Mouse (Mus musculus) stomach, postnatal 0 days (tissue): ENCODE measurements around the gene Napepld. TPM values are rescaled to one million over a fixed set of nuclear protein-coding genes. Genes with fewer than 3 reads are reported as not detected.

Experiments used
- ATAC-seq: fragments of 200-750 bp; cut with Nextera tagmentation; 2 replicates; pipeline ENCODE4 v1.8.0; 2017; ENCODE audit not compliant: low FRiP score, low TSS enrichment
- DNase-seq: peaks from one replicate; pipeline ENCODE4 v3.0.0-alpha.2; 2016; ENCODE audit warnings: low spot score
- H3K27ac ChIP-seq: fragments of 300-500 bp; sonication (generic); replicated peaks from 2 replicates; pipeline ENCODE4 v1.5.1; 2014; ENCODE audit warnings: mild to moderate bottlenecking, control low read depth
- H3K27me3 ChIP-seq: fragments of 300-500 bp; sonication (generic); 2 replicates; pipeline ENCODE4 v1.6.1; 2014; ENCODE audit warnings: low read length; ENCODE audit not compliant: control insufficient read depth, insufficient read depth
- H3K36me3 ChIP-seq: fragments of 300-500 bp; sonication (generic); 2 replicates; pipeline ENCODE4 v1.6.1; 2014; ENCODE audit warnings: low read length, mixed read lengths; ENCODE audit not compliant: control insufficient read depth, insufficient read depth
- H3K4me1 ChIP-seq: fragments of 300-500 bp; sonication (generic); replicated peaks from 2 replicates; pipeline ENCODE4 v1.6.1; 2014; ENCODE audit warnings: antibody characterized with exemption; ENCODE audit not compliant: control insufficient read depth, insufficient read depth
- H3K4me2 ChIP-seq: fragments of 300-500 bp; sonication (generic); replicated peaks from 2 replicates; pipeline ENCODE4 v1.6.1; 2014; ENCODE audit warnings: low read depth, mild to moderate bottlenecking, control low read depth, moderate library complexity
- H3K4me3 ChIP-seq: fragments of 300-500 bp; sonication (generic); 2 replicates; pipeline ENCODE4 v1.5.1; 2014; ENCODE audit warnings: low read depth, low read length, control low read depth
- H3K9ac ChIP-seq: fragments of 300-500 bp; sonication (generic); 2 replicates; pipeline ENCODE4 v1.6.1; 2014; ENCODE audit warnings: mild to moderate bottlenecking, low read length, control low read depth, mixed read lengths
- H3K9me3 ChIP-seq: fragments of 300-500 bp; sonication (generic); 2 replicates; pipeline ENCODE4 v1.6.1; 2016; ENCODE audit warnings: low read length; ENCODE audit not compliant: control insufficient read depth
- CTCF ChIP-seq: IDR thresholded peaks from 2 replicates; pipeline ENCODE4 v1.5.1; 2016; ENCODE audit warnings: antibody characterized with exemption, low read depth, mild to moderate bottlenecking, moderate library complexity
- EP300 ChIP-seq: optimal IDR thresholded peaks from 2 replicates; pipeline ENCODE3; 2016; ENCODE audit warnings: antibody characterized with exemption
- WGBS: fragments of 180-500 bp; shearing (Covaris S2); extraction: QIAGEN DNeasy Blood & Tissue Kit; methylation state at CpG from one replicate; pipeline ENCODE4 v1.1.7; 2014; 5-methylcytosine and 5-hydroxymethylcytosine counted together
- polyA plus RNA-seq: library from polyadenylated mRNA; unstranded; fragments of >200 nt; fragmentation: Nextera tagmentation; extraction: Ambion mirVana; gene quantifications from 2 replicates; pipeline ENCODE4 v1.2.1, GENCODE M21; 2015

Napepld gene
- polyA plus RNA-seq, 1 experiment from 2014 or later = 3.3 TPM

DNA sequence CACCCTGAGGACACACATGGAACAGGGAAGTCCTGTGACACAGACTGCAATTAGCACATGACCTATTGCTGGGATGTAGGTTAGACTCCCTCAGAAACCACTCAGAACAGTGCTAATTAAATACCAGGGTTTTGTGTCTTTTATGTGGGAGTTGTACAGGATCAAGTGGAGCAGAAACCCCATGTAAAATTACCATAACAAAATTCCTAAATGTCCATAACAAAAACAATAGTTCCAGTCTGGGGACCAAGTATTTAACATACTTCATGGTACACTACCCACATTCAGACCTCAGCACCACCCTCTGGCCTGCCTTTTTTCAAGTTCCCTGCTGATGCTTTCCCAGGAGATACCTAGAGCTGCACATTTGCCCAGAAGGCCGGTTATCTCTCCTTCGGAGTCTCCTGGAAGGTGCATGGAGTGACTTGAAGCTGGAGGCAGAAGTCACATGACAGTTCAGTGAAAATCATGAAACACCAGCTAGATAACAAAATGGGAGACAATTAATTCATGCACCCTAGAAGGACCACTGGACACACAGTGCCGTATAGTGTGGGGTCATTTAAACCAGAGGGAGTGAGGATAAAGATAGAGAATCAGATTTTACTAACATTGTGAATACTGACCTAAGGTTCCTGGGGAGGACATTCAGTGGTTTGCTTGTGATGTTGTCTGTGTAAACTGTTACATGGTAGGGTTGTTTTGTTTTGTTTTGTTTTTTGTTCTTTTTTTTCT is 31.1 kb upstream of the Napepld start:
- no peak for TF ChIP-seq CTCF
- TF ChIP-seq EP300 = no peak
- no peaks in the 10 kb centered on the region for H3K9me3 ChIP-seq
- H3K27ac ChIP-seq = no peak overlapping the region
- no peak overlapping the region for H3K4me3 ChIP-seq
- ATAC-seq = no peak
- no peaks in the 10 kb centered on the region for H3K27me3 ChIP-seq
- H3K4me2 ChIP-seq = no peak overlapping the region
- WGBS = 81% methylated on average over 3 of the region's 3 CpGs
- H3K4me1 ChIP-seq = no peaks in the 10 kb centered on the region
- no peaks in the 10 kb centered on the region for H3K36me3 ChIP-seq
- DNase-seq = no peak
- H3K9ac ChIP-seq = no peak overlapping the region

GRCm38 (mm10) chr5:21729107-21729506 is 27.9 kb upstream of the Napepld start:
- ATAC-seq (no peak), DNase-seq (no peak)
- WGBS = 80% methylated on average over 5 of the region's 5 CpGs
- Histone ChIP-seq H3K36me3 (no peaks in the 10 kb centered on the region), H3K9ac (no peak overlapping the region), H3K4me3 (no peak overlapping the region), H3K27ac (no peak overlapping the region), H3K27me3 (no peaks in the 10 kb centered on the region), H3K9me3 (no peaks in the 10 kb centered on the region), H3K4me1 (no peaks in the 10 kb centered on the region), H3K4me2 (no peak overlapping the region)
- TF ChIP-seq EP300 (no peak), CTCF (no peak)

DNA sequence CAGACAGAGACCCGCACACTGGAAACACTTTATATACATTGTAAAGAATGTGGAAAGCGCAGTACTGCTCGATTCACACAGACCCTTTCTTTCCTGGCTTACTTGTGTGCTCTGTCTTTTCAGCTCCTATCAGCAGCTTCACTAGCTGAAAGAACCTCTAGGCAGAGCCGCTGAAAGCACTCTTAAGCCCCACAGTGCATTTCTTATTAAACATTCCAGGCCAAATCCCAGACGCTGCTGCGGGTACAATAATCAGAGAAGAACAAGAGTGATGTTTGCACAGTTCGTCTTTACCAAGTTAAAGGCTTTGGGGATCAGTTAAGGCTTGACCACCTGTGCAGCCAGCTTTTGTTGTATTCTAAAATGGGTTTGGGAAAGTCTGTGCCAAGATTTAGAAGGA is 23.7 kb upstream of the Napepld start:
- Histone ChIP-seq H3K4me2 (no peak overlapping the region), H3K4me3 (no peak overlapping the region), H3K4me1 (no peaks in the 10 kb centered on the region), H3K36me3 (no peaks in the 10 kb centered on the region), H3K9me3 (no peaks in the 10 kb centered on the region), H3K9ac (no peak overlapping the region), H3K27me3 (no peaks in the 10 kb centered on the region), H3K27ac (no peak overlapping the region; the same call in 1 of the 2 replicates)
- DNase-seq = no peak
- TF ChIP-seq CTCF = no peak
- 15% methylated on average over 7 of the region's 7 CpGs for WGBS
- ATAC-seq = no peak

- Histone ChIP-seq H3K4me2 (no peak overlapping the region), H3K4me3 (no peak overlapping the region), H3K27ac (no peak overlapping the region), H3K9me3 (no peaks in the 10 kb centered on the region), H3K36me3 (no peaks in the 10 kb centered on the region), H3K4me1 (no peaks in the 10 kb centered on the region), H3K27me3 (no peaks in the 10 kb centered on the region), H3K9ac (no peak overlapping the region)
- DNase-seq (no peak), ATAC-seq (no peak)
- TF ChIP-seq EP300 (no peak), CTCF (no peak)
- WGBS = 54% methylated on average over 1 of the region's 1 CpGs
Observed at GRCm38 (mm10) chr5:21724427-21724826, 23.2 kb upstream of the Napepld start.

- H3K9ac ChIP-seq = no peak overlapping the region
- ATAC-seq (no peak), DNase-seq (no peak)
- TF ChIP-seq EP300 (no peak), CTCF (no peak)
- H3K4me3 ChIP-seq = no peak overlapping the region
- H3K4me2 ChIP-seq = no peak overlapping the region
- no peaks in the 10 kb centered on the region for H3K27me3 ChIP-seq
- no peaks in the 10 kb centered on the region for H3K36me3 ChIP-seq
- 91% methylated on average over 2 of the region's 2 CpGs for WGBS
- no peaks in the 10 kb centered on the region for H3K4me1 ChIP-seq
- H3K27ac ChIP-seq = no peak overlapping the region
- H3K9me3 ChIP-seq = no peaks in the 10 kb centered on the region
Observed at GRCm38 (mm10) chr5:21719209-21719608, 18.0 kb upstream of the Napepld start.

- H3K4me3 ChIP-seq = no peak overlapping the region
- H3K27ac ChIP-seq = no peak overlapping the region
- no peak for DNase-seq
- H3K9ac ChIP-seq = no peak overlapping the region
- H3K27me3 ChIP-seq = no peaks in the 10 kb centered on the region
- no peaks in the 10 kb centered on the region for H3K9me3 ChIP-seq
- TF ChIP-seq CTCF (no peak), EP300 (no peak)
- no peaks in the 10 kb centered on the region for H3K36me3 ChIP-seq
- no peak for ATAC-seq
- 84% methylated on average over 5 of the region's 5 CpGs for WGBS
- H3K4me1 ChIP-seq = no peaks in the 10 kb centered on the region
- no peak overlapping the region for H3K4me2 ChIP-seq
Observed at GRCm38 (mm10) chr5:21718546-21718945, 17.4 kb upstream of the Napepld start.
